Mouse (Mus musculus) G1E-ER4 (cell line): ENCODE data around the gene Glipr1l3. TPM values are rescaled to one million over a fixed set of nuclear protein-coding genes. Genes with fewer than 3 reads are reported as not detected.
"Not testable (repeated sequence)": the region's sequence is repeated elsewhere in the genome, so short reads cannot be mapped to it uniquely, and the experiment has no call there.

ENCODE experiments used
- GATA1 ChIP-seq: IDR thresholded peaks from one replicate; pipeline ENCODE4 v1.8.0; 2012; ENCODE audit warnings: low read length, inconsistent platforms
- polyA plus RNA-seq: library from polyadenylated mRNA; stranded (reverse); fragments of >175 nt; gene quantifications from 2 replicates; pipeline ENCODE4 v1.2.3, GENCODE M21; 2012

The Glipr1l3 gene
- not detected in 2 replicates for polyA plus RNA-seq

DNA sequence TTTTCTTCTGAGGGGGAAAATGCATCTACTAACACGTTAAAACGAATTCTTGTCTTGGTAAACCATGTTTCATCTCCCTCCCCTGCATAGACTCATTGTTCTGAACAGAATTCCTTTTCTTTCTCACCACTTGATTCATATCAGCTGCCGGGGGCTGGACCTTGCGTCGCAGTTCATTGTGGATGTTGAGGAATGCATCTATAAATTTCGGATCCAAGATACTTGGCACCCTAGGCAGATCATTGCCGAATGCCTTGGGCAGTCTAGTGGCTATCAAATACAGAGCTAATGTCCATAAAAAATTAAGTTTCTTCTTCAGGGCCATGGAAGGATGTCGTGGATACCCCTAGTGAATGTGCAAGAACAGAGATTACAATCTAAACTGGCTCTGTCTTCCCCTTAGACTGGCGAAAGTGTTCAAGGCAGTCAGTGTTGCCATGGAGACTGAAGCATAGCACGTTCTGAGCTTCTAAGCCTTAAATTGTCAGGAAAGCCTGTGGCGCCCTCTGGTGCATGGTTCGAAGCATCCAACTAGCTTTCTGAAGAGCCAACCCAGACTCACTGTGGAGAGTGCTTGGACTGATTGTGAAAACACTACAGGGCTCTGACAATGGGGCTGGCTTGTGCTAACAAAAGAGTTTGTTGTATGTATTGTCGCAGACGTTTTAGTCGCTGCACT, at the start of gene Glipr1l3:
Gene Glipr1l3 (minus strand): TSS at position 446 of the 679 bp plus-strand sequence.
- not testable (repeated sequence) for TF ChIP-seq GATA1

DNA sequence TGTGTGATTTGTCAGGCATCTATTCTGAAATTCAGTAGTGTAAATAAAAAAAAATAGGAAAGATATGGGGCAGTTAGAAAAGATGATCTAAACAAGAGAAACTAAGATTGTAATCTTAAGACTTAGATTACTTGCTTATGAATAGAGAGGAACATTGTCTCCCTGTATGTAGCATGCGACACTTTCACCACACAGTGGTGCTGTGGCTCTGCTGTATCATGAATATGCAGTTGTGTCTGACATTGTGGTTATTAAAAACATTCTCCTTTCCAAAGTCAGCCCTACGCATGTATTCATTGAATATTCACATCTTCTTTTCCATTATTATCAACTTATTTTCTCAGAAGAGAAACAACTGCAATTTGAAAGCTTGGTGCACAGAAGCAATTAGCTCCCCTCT, 43.3 kb upstream of the Glipr1l3 start:
- no peak for TF ChIP-seq GATA1

- TF ChIP-seq GATA1, result no peak
Measured at GRCm38 (mm10) chr10:112163168-112163766, 3.1 kb upstream of the Glipr1l3 start, which contains the start of gene Caps2. Gene Caps2 (plus strand): TSS chr10:112163621.

DNA sequence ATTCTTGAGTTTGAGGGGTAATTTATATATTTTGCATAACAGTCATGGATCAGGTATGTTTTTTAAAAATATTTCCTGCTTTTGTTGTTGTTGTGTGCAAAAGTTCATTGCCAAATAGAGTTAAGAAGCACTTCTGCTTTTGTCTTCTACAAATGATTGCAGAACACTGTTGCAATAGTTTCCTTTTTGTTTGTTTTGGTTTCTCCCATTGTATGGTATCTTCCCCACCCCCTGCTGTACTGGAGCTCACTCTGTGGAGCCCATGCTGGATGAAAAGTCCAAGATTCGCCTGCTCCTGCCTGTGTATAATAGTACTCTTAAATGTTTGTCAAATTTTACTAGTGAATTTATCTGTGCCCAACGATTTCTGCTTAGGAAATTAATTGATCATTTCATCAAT, 20.3 kb downstream of the Glipr1l3 start:
- no peak for TF ChIP-seq GATA1

DNA sequence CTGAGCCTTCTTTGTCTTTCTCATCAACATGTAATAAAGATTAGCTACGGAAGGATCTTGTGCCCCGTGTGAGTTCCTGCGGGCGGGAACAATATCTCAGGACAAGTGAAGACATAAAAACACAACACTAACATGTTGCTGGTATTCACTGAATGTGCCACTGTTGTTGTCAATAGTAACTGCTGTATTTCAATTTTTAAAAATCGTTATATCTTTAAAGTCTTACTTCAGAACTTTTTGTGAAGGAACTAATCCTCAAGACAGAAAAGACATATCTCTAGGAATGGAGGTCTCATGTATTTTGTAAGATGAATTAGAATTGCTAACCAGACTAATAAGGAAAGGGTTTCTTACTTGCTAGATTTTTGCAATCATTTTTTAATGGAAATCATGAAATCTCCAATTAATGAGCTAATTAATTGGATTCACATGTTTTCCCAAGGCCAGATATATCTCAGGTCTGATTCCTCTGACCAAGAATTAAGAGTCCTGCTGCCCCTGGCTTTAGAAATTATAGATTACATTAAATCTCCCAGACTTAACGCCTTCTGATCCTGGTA, 21.2 kb downstream of the Glipr1l3 start:
- TF ChIP-seq GATA1, result no peak

DNA sequence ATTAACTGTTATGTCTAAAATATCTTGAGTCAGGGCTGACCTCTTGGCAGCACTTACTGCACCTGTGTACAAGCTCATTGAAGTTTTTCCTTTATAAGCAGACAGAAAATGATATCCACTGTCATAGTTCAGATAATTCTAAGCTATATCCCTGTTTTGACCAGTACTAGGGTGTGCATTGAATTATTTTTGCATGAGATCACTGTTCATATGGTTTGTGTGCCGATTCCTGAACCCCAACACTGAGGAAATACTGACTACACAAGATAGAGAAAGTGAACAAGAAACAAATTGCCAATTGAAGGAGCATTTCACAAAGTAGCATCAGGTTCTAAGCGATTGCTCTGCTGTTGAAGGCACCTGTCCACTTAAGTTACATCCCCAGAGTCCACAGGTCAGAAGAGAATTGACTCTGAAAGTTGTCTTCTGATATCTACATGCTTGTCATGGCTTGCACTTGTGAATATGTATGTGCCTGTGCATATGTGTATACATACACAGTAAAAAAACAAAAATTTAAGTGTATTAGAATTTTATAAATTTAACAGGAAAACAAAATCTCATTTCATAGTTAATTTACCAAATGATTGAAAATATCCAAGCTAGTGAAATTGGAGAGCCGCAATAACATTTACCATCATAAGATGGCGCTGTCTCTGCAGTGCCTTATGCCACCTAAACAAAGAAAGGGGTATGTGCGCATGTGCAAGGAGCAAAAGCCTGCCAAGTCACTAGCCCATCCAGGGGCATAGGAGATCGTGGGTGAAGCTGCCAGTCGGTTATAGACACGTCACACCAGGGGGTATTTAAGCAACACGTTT, 21.9 kb downstream of the Glipr1l3 start:
- TF ChIP-seq GATA1, result no peak

- no peak for TF ChIP-seq GATA1
Measured at GRCm38 (mm10) chr10:112132194-112132593, 27.9 kb downstream of the Glipr1l3 start.

DNA sequence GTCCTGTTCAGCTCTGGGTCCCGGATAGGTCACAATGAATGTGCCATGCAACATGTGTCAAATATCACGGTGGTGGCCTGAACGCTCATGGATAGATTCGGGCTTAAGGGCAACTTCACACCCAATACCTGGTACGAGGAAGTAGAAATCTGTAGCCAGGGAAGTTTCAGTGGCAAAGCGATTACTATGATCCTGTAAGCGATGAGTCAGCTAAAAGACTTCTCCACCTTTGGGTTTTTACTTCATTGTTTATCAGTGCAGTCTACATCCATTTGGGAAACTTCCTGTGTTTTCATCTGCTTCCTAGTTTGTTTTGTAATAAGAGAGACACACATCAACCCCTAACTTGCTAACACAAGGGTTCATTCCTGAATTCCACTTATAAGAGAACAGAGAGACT, 49.7 kb downstream of the Glipr1l3 start:
- no peak for TF ChIP-seq GATA1

Other genes starting within 250 kb of the Glipr1l3 start
- gene Krr1, start 187.7 kb downstream of the Glipr1l3 start, polyA plus RNA-seq, result 1.7 and 2.3 TPM in 2 replicates
- not detected in 2 replicates for gene Glipr1, start 157.7 kb downstream of the Glipr1l3 start, polyA plus RNA-seq
- not detected in 2 replicates for gene Glipr1l1, start 100.1 kb downstream of the Glipr1l3 start, polyA plus RNA-seq
- not detected in 2 replicates for gene Glipr1l2, start 77.0 kb downstream of the Glipr1l3 start, polyA plus RNA-seq
- gene Caps2, start 3.3 kb upstream of the Glipr1l3 start, polyA plus RNA-seq, result not detected in 2 replicates
- gene Kcnc2, start 110.8 kb upstream of the Glipr1l3 start, polyA plus RNA-seq, result not detected in 2 replicates